Mouse (Mus musculus) left cerebral cortex, adult 2 months (tissue): ENCODE data around the gene Zscan10. TPM values are rescaled to one million over a fixed set of nuclear protein-coding genes. Genes with fewer than 3 reads are reported as not detected.

ENCODE experiments used
- DNase-seq, 2 experiments: peaks; one replicate each; pipeline ENCODE4 v3.0.0; 2021 to 2022; ENCODE audit warnings: low spot score in 2 of 2, mixed read lengths in 1 of 2; ENCODE audit errors: extremely low spot score in 1 of 2
- H3K27ac ChIP-seq: fragments of 200-600 bp; 2 replicates; pipeline ENCODE4 v1.8.1; 2022
- H3K4me3 ChIP-seq: fragments of 200-600 bp; 2 replicates; pipeline ENCODE4 v1.8.1; 2022
- CTCF ChIP-seq: fragments of 200-600 bp; IDR thresholded peaks from 2 replicates; pipeline ENCODE4 v1.8.1; 2022; ENCODE audit warnings: antibody characterized with exemption, mild to moderate bottlenecking, moderate library complexity
- intact Hi-C: fragments of 180-260 bp; cut with DNase I; formaldehyde crosslinking; loops from one replicate; pipeline ENCODE4 v1.15.1; 2025
- long read RNA-seq, 2 experiments: library from polyadenylated mRNA; stranded (forward); transcript quantifications; one replicate each; pipeline ENCODE4 v2.0.0; 2021; ENCODE audit warnings: borderline mapping rate in 2 of 2
- total RNA-seq, 2 experiments: library from RNA; stranded (reverse); gene quantifications; 2 replicates each; pipeline ENCODE4 v1.2.3; 2021

Zscan10 gene
- total RNA-seq = not detected
- long read RNA-seq, experiment 1 = 0 reads
- long read RNA-seq, experiment 2, partial matches to known transcripts = 0 of 1 reads
- long read RNA-seq, experiment 2, other reads (novel, unspliced or antisense) = 1 of 1 reads

DNA sequence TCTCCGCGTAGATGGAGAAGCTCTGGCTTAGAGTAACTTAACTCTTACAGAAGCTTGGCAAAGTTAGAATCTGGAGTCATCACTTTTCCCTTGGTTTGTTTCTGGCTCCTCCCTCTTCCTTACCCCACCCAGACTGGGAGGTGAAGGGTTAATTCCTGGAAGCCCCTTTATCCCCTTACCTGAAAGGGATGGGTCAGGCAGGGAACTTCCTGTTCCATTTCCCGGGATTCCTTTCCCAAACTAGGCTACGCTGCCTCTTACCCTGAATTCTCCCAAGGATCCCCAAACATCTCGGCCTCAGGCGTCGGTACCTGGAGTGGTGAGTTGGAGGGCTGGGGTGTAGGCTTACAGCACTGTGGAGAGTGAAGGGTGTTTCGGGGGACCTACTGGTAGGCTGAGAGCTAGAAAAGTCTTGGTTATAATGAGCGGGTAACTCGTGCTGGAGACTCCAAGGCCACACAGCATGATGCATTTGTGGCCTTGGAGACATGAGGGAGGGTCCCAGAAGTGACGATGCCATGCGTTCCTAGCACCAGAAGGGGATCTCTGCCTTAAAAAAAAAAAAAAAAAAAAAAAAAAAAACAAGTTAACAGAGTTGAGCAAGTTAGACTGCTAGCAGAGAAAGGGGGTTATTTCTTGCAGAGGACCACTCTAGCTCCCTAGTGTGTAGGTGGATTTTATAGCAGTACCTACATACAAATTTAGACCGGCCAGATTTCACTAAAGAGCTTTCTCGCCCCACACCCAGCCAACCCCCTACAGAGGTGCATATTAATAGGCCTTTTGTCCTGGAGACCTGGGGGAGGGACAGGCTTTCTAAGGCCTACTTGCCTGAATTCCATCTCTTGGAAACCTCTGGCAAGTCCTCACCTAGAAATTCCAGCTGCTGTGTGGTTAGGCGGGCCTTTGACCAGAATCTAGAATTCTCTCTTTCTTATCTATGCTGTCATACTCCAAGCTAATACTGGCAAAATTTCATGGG is at the start of gene Zscan10:
TSS of gene Zscan10 (plus strand) at position 216 of the 982 bp plus-strand sequence.
- Histone ChIP-seq H3K27ac (peak within 1 kb of the TSS; percentile 84; the same call in 1 of the 2 replicates), H3K4me3 (no peak within 1 kb of the TSS; the same call in 1 of the 2 replicates)
- intact Hi-C loops = no loop called here
- no peak for TF ChIP-seq CTCF
- no peak for DNase-seq

DNA sequence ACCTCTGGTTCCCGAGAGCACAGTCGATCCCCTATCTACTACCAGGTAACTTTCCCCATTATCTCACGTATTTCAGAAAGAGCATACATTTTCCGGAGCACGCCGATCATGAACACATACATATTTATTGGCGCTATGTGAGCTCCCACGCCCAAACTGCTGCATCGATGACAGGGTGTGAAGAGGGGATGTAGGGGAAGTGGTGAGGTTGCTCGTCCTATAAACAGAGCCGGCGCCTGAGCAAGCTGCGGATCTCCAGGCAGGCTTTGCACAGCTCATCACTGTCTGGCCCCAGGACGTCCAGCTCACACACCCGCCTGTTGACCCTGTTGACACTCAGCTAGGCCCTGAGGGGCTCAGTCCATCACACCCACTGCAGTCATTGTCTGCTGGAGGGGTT is 49.8 kb upstream of the Zscan10 start:
- DNase-seq = no peak
- TF ChIP-seq CTCF = no peak
- Histone ChIP-seq H3K4me3 (peak overlapping the region; percentile 63), H3K27ac (peak overlapping the region; percentile 75)
- intact Hi-C loops = loop anchor here (5.0 to 10.0 kb wide), 3 partner anchors 121 to 1126 kb away; partner anchors contain the start of genes Hcfc1r1, Thoc6, Zfp945 and Zfp946

DNA sequence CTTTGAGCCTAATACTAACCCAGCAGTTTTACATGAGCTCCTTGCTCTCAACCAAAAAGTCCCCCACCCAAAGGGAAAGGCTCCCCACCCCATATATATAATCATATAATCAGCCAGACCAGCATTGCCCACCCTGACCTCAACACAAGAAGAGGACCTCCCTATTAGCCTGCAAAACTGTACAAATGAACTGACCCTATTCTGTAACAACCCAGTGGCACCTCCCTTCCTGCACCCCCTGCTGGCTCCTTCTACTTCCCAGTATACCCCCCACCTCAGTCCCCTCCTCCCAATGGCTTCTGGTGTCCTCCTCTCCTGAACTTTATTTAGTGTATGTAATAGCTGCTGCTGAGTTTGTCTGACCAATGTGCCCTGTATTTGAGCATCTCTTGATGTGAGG is 49.2 kb upstream of the Zscan10 start:
- Histone ChIP-seq H3K27ac (peak overlapping the region; percentile 75), H3K4me3 (peak overlapping the region; percentile 63)
- no peak for DNase-seq
- no peak for TF ChIP-seq CTCF
- intact Hi-C loops = loop anchor here (5.0 to 10.0 kb wide), 3 partner anchors 121 to 1127 kb away; partner anchors contain the start of genes Hcfc1r1, Thoc6, Zfp945 and Zfp946

DNA sequence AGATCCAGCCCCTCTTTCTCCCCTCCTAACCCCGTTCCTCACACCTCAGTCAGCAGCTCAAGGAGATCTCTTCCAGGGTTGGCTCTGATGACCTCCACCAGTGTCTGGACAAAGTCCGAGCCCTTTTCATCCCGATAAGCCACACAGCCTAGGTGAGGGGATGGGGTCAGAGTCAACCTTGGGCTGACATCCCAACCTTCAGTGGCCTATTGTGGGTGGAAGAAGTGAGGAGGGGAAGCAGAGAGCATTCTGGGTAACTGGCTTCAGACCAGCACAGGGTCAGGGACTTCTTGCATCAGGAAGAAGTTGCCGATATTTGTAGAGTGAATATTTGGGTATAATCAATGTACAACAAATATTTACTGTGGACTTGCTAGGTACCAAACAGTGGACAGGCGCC is 48.7 kb upstream of the Zscan10 start:
- no peak for DNase-seq
- no peak for TF ChIP-seq CTCF
- no peak overlapping the region for H3K27ac ChIP-seq

DNA sequence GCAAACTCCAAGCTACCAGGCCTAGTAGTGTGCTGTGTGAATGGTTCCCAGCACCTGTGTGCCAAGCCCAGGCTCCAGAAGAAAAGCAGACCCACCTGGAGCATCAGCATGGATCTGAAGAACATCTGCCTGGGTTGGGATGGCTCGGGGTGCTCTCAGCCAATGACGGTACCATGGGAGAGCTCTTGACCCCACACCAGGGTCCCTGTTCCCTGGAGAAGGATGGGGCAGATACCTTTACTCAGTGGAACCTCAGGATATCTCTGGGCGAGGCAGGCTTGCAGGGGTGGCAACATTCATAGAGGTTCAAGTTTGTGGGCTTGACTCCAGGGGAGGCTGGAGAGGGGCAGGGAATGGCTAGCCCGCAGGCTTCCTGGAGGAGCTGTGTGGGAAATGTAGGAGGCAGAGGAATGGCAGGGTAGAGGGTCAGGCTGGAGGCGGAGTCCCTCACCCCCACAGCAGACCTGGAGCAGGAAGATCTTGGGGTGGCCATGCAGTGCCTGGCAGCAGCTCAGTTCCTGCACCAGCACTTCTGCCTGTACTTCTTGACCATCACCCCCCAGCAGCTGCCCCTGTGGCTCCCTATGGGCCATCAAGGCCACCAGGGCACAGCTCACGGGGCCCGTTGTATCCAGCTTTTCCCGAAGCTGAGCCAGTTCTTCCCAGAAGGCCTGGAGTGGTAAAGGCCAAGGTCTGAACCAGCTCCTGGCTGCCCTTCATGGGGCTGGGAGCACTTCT is 47.6 kb upstream of the Zscan10 start:
- no peak for TF ChIP-seq CTCF
- intact Hi-C loops = loop anchor here (5.0 to 10.0 kb wide), 3 partner anchors 119 to 1128 kb away; partner anchors contain the start of genes Hcfc1r1, Thoc6, Zfp945 and Zfp946
- DNase-seq = no peak
- H3K27ac ChIP-seq = no peak overlapping the region
- H3K4me3 ChIP-seq = no peak overlapping the region

More for the DNA sequence above, 48.7 kb upstream of the Zscan10 start:
- intact Hi-C loops = loop anchor here (5.0 to 10.0 kb wide), 3 partner anchors 120 to 1127 kb away; partner anchors contain the start of genes Hcfc1r1, Thoc6, Zfp945 and Zfp946
- no peak overlapping the region for H3K4me3 ChIP-seq

DNA sequence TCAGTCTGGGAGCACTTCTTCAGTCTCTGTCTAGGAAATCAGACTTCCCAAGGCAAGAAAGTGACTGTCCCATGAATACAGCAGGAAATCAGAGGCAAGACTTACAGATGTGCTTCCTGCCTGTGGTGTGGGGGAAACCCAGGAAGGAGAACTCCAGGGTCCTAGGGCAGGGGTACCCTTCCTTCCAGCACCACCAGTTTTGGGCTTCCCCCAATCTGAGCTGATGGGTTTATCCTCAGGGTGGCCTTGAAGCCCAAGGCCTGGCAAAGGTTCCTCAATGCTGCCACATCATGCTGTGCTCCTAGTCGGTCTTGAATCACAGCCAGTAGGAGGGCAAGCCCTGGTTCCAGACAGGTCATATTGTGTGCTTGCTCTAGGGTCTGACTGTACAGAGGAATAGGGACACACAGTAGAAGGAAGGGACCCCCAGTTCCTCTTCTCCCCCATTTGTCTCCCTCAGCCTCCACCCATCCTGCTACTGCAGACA is 47.0 kb upstream of the Zscan10 start:
- no peak for TF ChIP-seq CTCF
- no peak overlapping the region for H3K27ac ChIP-seq
- intact Hi-C loops = loop anchor here (5.0 to 10.0 kb wide), 3 partner anchors 119 to 1129 kb away; partner anchors contain the start of genes Hcfc1r1, Thoc6, Zfp945 and Zfp946
- no peak overlapping the region for H3K4me3 ChIP-seq
- peak in 1 of 2 experiments; percentile 9 for DNase-seq

DNA sequence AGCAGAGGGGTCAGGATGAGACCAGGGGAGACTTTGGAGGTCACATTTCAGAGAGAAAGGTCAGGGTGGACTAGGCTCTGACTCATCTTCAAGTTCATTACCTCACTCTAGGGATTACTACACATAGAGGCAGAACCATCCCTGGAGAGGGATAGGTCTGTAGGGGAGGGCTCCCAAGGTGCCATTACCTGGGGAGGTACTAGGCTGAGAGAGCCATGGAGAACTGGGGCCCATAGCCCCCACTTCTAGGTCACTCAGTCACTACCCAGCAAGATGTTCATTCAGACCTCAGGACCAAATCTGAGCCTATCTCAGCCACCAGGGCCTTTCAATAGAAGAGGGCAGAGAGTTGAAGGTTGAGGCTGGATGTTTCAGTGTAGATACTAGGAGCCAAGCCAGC is 46.3 kb upstream of the Zscan10 start:
- no peak overlapping the region for H3K4me3 ChIP-seq
- no peak overlapping the region for H3K27ac ChIP-seq
- DNase-seq = no peak
- TF ChIP-seq CTCF = no peak
- intact Hi-C loops = loop anchor here (5.0 to 10.0 kb wide), 3 partner anchors 118 to 1130 kb away; partner anchors contain the start of genes Hcfc1r1, Thoc6, Zfp945 and Zfp946

DNA sequence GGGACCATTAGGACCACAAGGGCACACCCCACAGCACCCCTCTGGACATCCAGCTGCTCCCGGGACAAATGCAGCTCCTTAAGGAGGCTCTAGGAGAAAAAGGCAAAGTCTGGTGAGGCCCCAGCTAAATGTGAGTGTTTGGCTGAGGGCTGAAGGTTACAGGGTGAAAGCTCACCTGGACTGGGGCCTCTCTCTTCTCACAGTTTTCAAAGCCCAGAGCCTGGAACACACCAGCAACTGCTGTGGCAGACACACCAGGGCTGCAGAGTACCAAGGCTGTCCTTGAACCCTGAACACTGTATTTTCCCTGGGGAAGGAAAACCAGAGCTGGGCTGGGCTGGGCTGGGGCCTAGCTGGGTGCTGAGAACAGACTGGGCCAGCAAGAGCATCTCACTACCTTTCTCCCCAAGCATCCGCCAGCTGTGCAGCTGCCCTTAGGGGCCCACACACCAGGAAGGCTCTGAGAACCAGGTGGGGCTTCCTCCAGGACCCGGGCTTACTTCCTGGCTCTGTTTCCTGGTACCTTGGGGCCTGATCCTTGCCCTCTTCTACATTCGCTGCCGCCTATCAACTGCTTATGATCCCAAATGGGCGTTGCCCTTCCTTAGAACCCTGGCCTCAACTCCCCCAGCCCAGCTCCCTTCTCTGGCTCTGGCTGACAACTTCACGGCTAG is 45.3 kb upstream of the Zscan10 start:
- Histone ChIP-seq H3K27ac (no peak overlapping the region), H3K4me3 (no peak overlapping the region)
- no peak for DNase-seq
- intact Hi-C loops = loop anchor here (10.0 kb wide), 1 partner anchor 1131 kb away; the partner anchor contains the start of gene Zfp946
- no peak for TF ChIP-seq CTCF

DNA sequence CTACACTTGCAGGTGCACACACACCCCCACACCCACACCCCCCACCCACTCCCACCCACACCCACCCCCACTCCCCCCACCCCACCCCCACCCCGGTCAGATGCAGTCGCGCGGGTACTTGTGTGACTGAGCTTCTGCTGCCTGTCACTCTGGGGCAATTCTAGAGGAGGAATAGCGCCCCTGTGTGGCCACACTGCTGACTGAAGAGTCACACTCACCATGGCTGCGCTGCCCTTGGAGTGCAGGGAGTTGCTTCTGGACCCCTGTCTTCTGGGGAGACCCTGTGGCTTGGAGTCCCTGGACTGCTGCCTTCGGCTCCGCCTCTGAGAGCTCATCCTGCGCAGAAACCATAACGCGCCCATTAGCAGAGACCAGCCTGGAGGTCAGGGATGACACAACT is 40.9 kb upstream of the Zscan10 start:
- no peak overlapping the region for H3K27ac ChIP-seq
- TF ChIP-seq CTCF = peak; percentile 49
- intact Hi-C loops = loop anchor here (10.0 kb wide), 1 partner anchor 1135 kb away; the partner anchor contains the start of gene Zfp946
- no peak overlapping the region for H3K4me3 ChIP-seq
- peak; percentile 43 to 46 for DNase-seq

DNA sequence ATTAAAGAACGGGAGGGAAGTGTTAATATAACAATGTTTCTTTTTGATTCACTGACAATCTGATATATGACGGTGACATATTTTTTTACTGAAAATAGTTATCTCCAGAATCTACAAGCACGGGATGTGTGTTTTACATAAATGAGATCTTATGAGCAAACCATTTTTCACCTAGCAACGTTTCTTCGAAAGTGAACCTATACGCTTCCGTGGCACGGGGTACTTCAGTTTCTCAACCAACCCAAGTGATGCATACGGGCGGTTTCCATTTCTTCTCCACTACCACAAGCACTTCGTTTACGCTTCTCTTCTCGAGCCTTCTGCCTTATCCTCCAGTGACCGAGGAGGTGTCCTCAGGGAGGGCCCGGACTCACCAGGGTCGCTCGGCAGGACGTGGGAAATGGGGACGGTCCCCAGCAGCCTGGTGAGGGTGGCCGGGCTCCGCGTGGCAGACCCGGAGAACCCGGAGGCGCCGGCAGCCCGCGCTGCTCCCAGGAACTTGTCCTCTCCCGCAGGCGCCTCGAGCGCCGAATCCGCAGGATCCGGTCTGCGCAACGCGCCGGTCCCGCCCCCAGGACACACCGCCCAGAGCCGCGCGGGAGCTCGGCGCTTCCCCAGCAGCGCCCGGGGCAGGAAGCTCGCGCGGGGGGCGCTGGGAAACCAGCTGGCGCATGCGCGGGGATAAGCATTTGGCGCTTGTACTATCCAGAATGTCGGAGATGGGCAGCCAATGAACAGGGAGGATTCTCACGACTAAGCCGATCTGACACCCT is 36.9 kb upstream of the Zscan10 start, which contains the start of gene Zfp213:
TSS of gene Zfp213 (minus strand) at position 644 of the 773 bp plus-strand sequence.
- Histone ChIP-seq H3K4me3 (peak within 1 kb of the TSS; percentile 66), H3K27ac (peak within 1 kb of the TSS; percentile 87)
- intact Hi-C loops = no loop called here
- no peak; the same call in 1 of the 2 replicates for TF ChIP-seq CTCF
- DNase-seq = peak; percentile 96 to 97
